In genomic region chr2:181663298-181663630, GRCm38 (mm10) we compare ENCODE assay signal across 11 mouse cellular contexts. TPM values are rescaled to one million over a fixed set of nuclear protein-coding genes. Genes with fewer than 3 reads are reported as not detected.
DNase-seq lines count a peak whose midpoint lies in the region; ATAC-seq and TF ChIP-seq lines count a peak whose summit lies in the region.
"Had no signal": no experiment of that assay in that cellular context is flagged by ENCODE, and none has a peak within 500 bp of the region (broad histone marks: within the 10 kb centered on the region; RNA-seq: fewer than 3 reads in every experiment).

No protein-coding gene starts in this region.

- no peak overlapping the region for H3K27ac ChIP-seq in ES-Bruce4 (ENCODE audit: insufficient read depth, low read length)
- peak overlapping the region; percentile 82 for H3K27ac ChIP-seq in heart, postnatal 0 days (ENCODE audit: low read depth)
- peak overlapping the region; percentile 8; the same call in 1 of the 2 replicates for H3K27ac ChIP-seq in limb, embryonic 15.5 days

- H3K4me3 ChIP-seq in ES-Bruce4 (ENCODE audit: low read depth, low read length) = no peak overlapping the region
- H3K4me3 ChIP-seq in heart, postnatal 0 days (ENCODE audit: low read depth, low read length) = no peak overlapping the region
- H3K4me3 ChIP-seq in limb, embryonic 15.5 days = no peak overlapping the region
- H3K4me3 ChIP-seq: embryonic facial prominence, embryonic 13.5 days had no signal

- peaks cover 3% of the 10 kb centered on the region for H3K4me1 ChIP-seq in ES-Bruce4 (ENCODE audit: control insufficient read depth, insufficient read depth, low read length)
- 0 out of 2 replicates have a peak, but pooled peaks cover 4% of the 10 kb centered on the region for H3K4me1 ChIP-seq in heart, postnatal 0 days (ENCODE audit: control insufficient read depth, insufficient read depth)
- H3K4me1 ChIP-seq in limb, embryonic 15.5 days = peaks cover 8% of the 10 kb centered on the region; the same call in 1 of the 2 replicates

- no peak overlapping the region for H3K4me2 ChIP-seq in heart, postnatal 0 days (ENCODE audit: low read depth, low read length)
- H3K4me2 ChIP-seq in limb, embryonic 15.5 days = no peak overlapping the region
- H3K4me2 ChIP-seq: embryonic facial prominence, embryonic 13.5 days had no signal

- no peak for TF ChIP-seq POLR2A in ES-Bruce4 (IDR thresholded peaks at IDR 0.05; ENCODE audit: insufficient read depth, low read length)

- ATAC-seq in heart, postnatal 0 days (ENCODE audit: insufficient read depth, low read depth) = peak; percentile 56
- no peak for ATAC-seq in limb, embryonic 15.5 days (ENCODE audit: insufficient number of reproducible peaks, low FRiP score, low TSS enrichment, low read depth)
- ATAC-seq: Patski had no signal

- no peaks in the 10 kb centered on the region for H3K36me3 ChIP-seq in ES-Bruce4 (ENCODE audit: control insufficient read depth, insufficient read depth, low read length, poor library complexity, severe bottlenecking)
- no peaks in the 10 kb centered on the region for H3K36me3 ChIP-seq in heart, postnatal 0 days (replicated peaks; ENCODE audit: control insufficient read depth, insufficient read depth, low read length)
- H3K36me3 ChIP-seq in limb, embryonic 15.5 days = no peaks in the 10 kb centered on the region

- H3K27me3 ChIP-seq in ES-Bruce4 (ENCODE audit: control insufficient read depth, insufficient read depth, low read length, poor library complexity, severe bottlenecking) = no peaks in the 10 kb centered on the region
- H3K27me3 ChIP-seq in heart, postnatal 0 days (ENCODE audit: control insufficient read depth, insufficient read depth, low read length) = 0 out of 2 replicates have a peak, but pooled peaks cover 6% of the 10 kb centered on the region
- peaks cover 6% of the 10 kb centered on the region; the same call in 1 of the 2 replicates for H3K27me3 ChIP-seq in limb, embryonic 15.5 days

- TF ChIP-seq CTCF in ES-Bruce4 (IDR thresholded peaks at IDR 0.05; ENCODE audit: low read depth, low read length) = peak; percentile 19
- TF ChIP-seq CTCF in heart, postnatal 0 days (IDR thresholded peaks at IDR 0.05; ENCODE audit: low read depth) = no peak

- H3K9ac ChIP-seq in ES-Bruce4 (ENCODE audit: low read depth, poor library complexity, severe bottlenecking) = no peak overlapping the region
- H3K9ac ChIP-seq in heart, postnatal 0 days (replicated peaks; ENCODE audit: low read depth, low read length) = no peak overlapping the region
- no peak overlapping the region for H3K9ac ChIP-seq in limb, embryonic 15.5 days
- H3K9ac ChIP-seq: embryonic facial prominence, embryonic 13.5 days had no signal

- peak; percentile 66 for DNase-seq in adrenal gland, postnatal 10 days
- DNase-seq in heart, postnatal 0 days (ENCODE audit: low spot score) = peak; percentile 42
- no peak for DNase-seq in urinary bladder, adult 18-20 months (ENCODE audit: low spot score in 2 of 2)
- no peak for DNase-seq in thymus, postnatal 36 days
- no peak for DNase-seq in spleen, adult 18-20 months
- DNase-seq in spleen, postnatal 14 days (ENCODE audit: low spot score in 2 of 2) = no peak

- no peaks in the 10 kb centered on the region for H3K9me3 ChIP-seq in ES-Bruce4 (replicated peaks; ENCODE audit: control insufficient read depth, insufficient read depth, low read length, poor library complexity, severe bottlenecking)
- H3K9me3 ChIP-seq in heart, postnatal 0 days (replicated peaks; ENCODE audit: control insufficient read depth, low read length) = no peaks in the 10 kb centered on the region
- H3K9me3 ChIP-seq in limb, embryonic 15.5 days = no peaks in the 10 kb centered on the region
- H3K9me3 ChIP-seq: embryonic facial prominence, embryonic 13.5 days had no signal

- TF ChIP-seq EP300 in ES-Bruce4 (IDR thresholded peaks at IDR 0.05; ENCODE audit: insufficient read depth, low read depth, low read length) = no peak
- TF ChIP-seq EP300 in heart, postnatal 0 days (IDR thresholded peaks at IDR 0.05; ENCODE audit: low read depth) = no peak; the same call in 1 of the 2 replicates

- 13% methylated on average over 4 of the region's 4 CpGs for WGBS in heart, postnatal 0 days
- 33% methylated on average over 4 of the region's 4 CpGs for WGBS in limb, embryonic 15.5 days

RNA-seq across cellular contexts. Expression of gene Gm29797, which starts 6.4 kb away (rescaled TPM):
- polyA plus RNA-seq in ES-Bruce4 (2011; ENCODE audit: insufficient read depth, insufficient read length, low read depth, missing spikeins) = 1.2 and 1.6 TPM in 2 replicates
- not detected for total RNA-seq in adrenal gland, postnatal 10 days (2021)
- not detected in 2 replicates for total RNA-seq in heart, postnatal 0 days (2014; rRNA removed; ENCODE audit: low replicate concordance)
- not detected in 2 replicates for polyA plus RNA-seq in heart, postnatal 0 days (2015; fragmentation: Nextera tagmentation; extraction: Ambion mirVana)
- not detected in 2 replicates for polyA plus RNA-seq in limb, embryonic 15.5 days (2015; fragmentation: Nextera tagmentation; extraction: Ambion mirVana)
- polyA plus RNA-seq: embryonic facial prominence, embryonic 13.5 days had no signal

RNA-seq across cellular contexts. Expression of gene Sox18, which starts 8.2 kb away (rescaled TPM):
- polyA plus RNA-seq in ES-Bruce4 (2011; ENCODE audit: insufficient read depth, insufficient read length, low read depth, missing spikeins) = 0.49 and 0.68 TPM in 2 replicates
- 10 to 100 TPM; 59.1 to 62.5 TPM for total RNA-seq in adrenal gland, postnatal 10 days (2021)
- 31.8 and 69.4 TPM in 2 replicates for total RNA-seq in heart, postnatal 0 days (2014; rRNA removed; ENCODE audit: low replicate concordance)
- 53.1 and 54.5 TPM in 2 replicates for polyA plus RNA-seq in heart, postnatal 0 days (2015; fragmentation: Nextera tagmentation; extraction: Ambion mirVana)
- 38.7 and 43.4 TPM in 2 replicates for polyA plus RNA-seq in limb, embryonic 15.5 days (2015; fragmentation: Nextera tagmentation; extraction: Ambion mirVana)

RNA-seq across cellular contexts. Expression of gene Tcea2, which starts 16.8 kb away (rescaled TPM):
- polyA plus RNA-seq in ES-Bruce4 (2011; ENCODE audit: insufficient read depth, insufficient read length, low read depth, missing spikeins) = 13.0 and 15.3 TPM in 2 replicates
- 10 to 100 TPM; 11.4 to 13.5 TPM for total RNA-seq in adrenal gland, postnatal 10 days (2021)
- 19.6 and 21.9 TPM in 2 replicates for total RNA-seq in heart, postnatal 0 days (2014; rRNA removed; ENCODE audit: low replicate concordance)
- 15.2 and 16.2 TPM in 2 replicates for polyA plus RNA-seq in heart, postnatal 0 days (2015; fragmentation: Nextera tagmentation; extraction: Ambion mirVana)
- polyA plus RNA-seq in limb, embryonic 15.5 days (2015; fragmentation: Nextera tagmentation; extraction: Ambion mirVana) = 19.5 and 21.8 TPM in 2 replicates

RNA-seq across cellular contexts. Expression of gene Rgs19, which starts 30.5 kb away (rescaled TPM):
- polyA plus RNA-seq in ES-Bruce4 (2011; ENCODE audit: insufficient read depth, insufficient read length, low read depth, missing spikeins) = 36.3 and 46.5 TPM in 2 replicates
- total RNA-seq in adrenal gland, postnatal 10 days (2021) = 10 to 100 TPM; 22.4 to 23.7 TPM
- 12.4 and 72.1 TPM in 2 replicates for total RNA-seq in heart, postnatal 0 days (2014; rRNA removed; ENCODE audit: low replicate concordance)
- polyA plus RNA-seq in heart, postnatal 0 days (2015; fragmentation: Nextera tagmentation; extraction: Ambion mirVana) = 13.2 and 16.4 TPM in 2 replicates
- 72.9 and 84.0 TPM in 2 replicates for polyA plus RNA-seq in limb, embryonic 15.5 days (2015; fragmentation: Nextera tagmentation; extraction: Ambion mirVana)

RNA-seq across cellular contexts. Expression of gene Lkaaear1, which starts 35.0 kb away (rescaled TPM):
- not detected in 2 replicates for polyA plus RNA-seq in ES-Bruce4 (2011; ENCODE audit: insufficient read depth, insufficient read length, low read depth, missing spikeins)
- total RNA-seq in adrenal gland, postnatal 10 days (2021) = not detected
- total RNA-seq in heart, postnatal 0 days (2014; rRNA removed; ENCODE audit: low replicate concordance) = not detected in 2 replicates
- not detected in 2 replicates for polyA plus RNA-seq in heart, postnatal 0 days (2015; fragmentation: Nextera tagmentation; extraction: Ambion mirVana)
- not detected in 2 replicates for polyA plus RNA-seq in limb, embryonic 15.5 days (2015; fragmentation: Nextera tagmentation; extraction: Ambion mirVana)
- polyA plus RNA-seq: embryonic facial prominence, embryonic 13.5 days; large intestine, adult 2 months; Patski had no signal

Comparison
In these comparisons a context has a peak if more than half of its experiments do, and no peak if none do; other contexts are left out.
1. DNase-seq: peak in adrenal gland, postnatal 10 days (single experiment) and heart, postnatal 0 days (single experiment); none in urinary bladder, adult 18-20 months (0 of 2), thymus, postnatal 36 days (0 of 2), spleen, adult 18-20 months (0 of 2) and spleen, postnatal 14 days (0 of 2).
2. RNA of gene Sox18, which starts 8.2 kb away (polyA plus RNA-seq): 53.1 to 54.5 TPM in heart, postnatal 0 days and 38.7 to 43.4 TPM in limb, embryonic 15.5 days; 0.49 to 0.68 TPM in ES-Bruce4; every median in the first group is over 10 times any median in the second.